Mouse (Mus musculus) neural tube, embryonic 12.5 days (tissue): ENCODE measurements around the gene Cfd. TPM values are rescaled to one million over a fixed set of nuclear protein-coding genes. Genes with fewer than 3 reads are reported as not detected.

Source experiments
- ATAC-seq: fragments of 200-750 bp; cut with Nextera tagmentation; 2 replicates; pipeline ENCODE4 v1.8.0; 2017; ENCODE audit warnings: low read depth, mild to moderate bottlenecking, moderate TSS enrichment, moderate library complexity; ENCODE audit not compliant: low FRiP score
- H3K27ac ChIP-seq: fragments of 300-500 bp; sonication (generic); 2 replicates; pipeline ENCODE4 v1.5.1; 2016
- H3K27me3 ChIP-seq: fragments of 300-500 bp; sonication (generic); replicated peaks from 2 replicates; pipeline ENCODE4 v1.6.1; 2016; ENCODE audit warnings: mild to moderate bottlenecking
- H3K36me3 ChIP-seq: fragments of 300-500 bp; sonication (generic); 2 replicates; pipeline ENCODE4 v1.6.1; 2016; ENCODE audit warnings: mild to moderate bottlenecking
- H3K4me1 ChIP-seq: fragments of 300-500 bp; sonication (generic); 2 replicates; pipeline ENCODE4 v1.6.1; 2016
- H3K4me2 ChIP-seq: fragments of 300-500 bp; sonication (generic); replicated peaks from 2 replicates; pipeline ENCODE4 v1.6.1; 2016; ENCODE audit warnings: mild to moderate bottlenecking
- H3K4me3 ChIP-seq: fragments of 300-500 bp; sonication (generic); 2 replicates; pipeline ENCODE4 v1.5.1; 2016
- H3K9ac ChIP-seq: fragments of 300-500 bp; sonication (generic); 2 replicates; pipeline ENCODE4 v1.6.1; 2016; ENCODE audit warnings: mild to moderate bottlenecking
- H3K9me3 ChIP-seq: fragments of 300-500 bp; sonication (generic); 2 replicates; pipeline ENCODE4 v1.6.1; 2016; ENCODE audit warnings: mild to moderate bottlenecking
- WGBS: fragments of 180-500 bp; shearing (Covaris S2); methylation state at CpG from one replicate; pipeline ENCODE4 v1.1.7; 2016; 5-methylcytosine and 5-hydroxymethylcytosine counted together
- polyA plus RNA-seq: library from polyadenylated mRNA; unstranded; fragments of >200 nt; fragmentation: Nextera tagmentation; extraction: Ambion mirVana; gene quantifications from 2 replicates; pipeline ENCODE4 v1.2.1, GENCODE M21; 2016

Gene Cfd
- polyA plus RNA-seq, 1 experiment from 2014 or later = not detected

- peak overlapping the region; percentile 100 for H3K4me2 ChIP-seq
- H3K27me3 ChIP-seq = no peaks in the 10 kb centered on the region
- peaks cover 42% of the 10 kb centered on the region for H3K36me3 ChIP-seq
- peak overlapping the region; percentile 97 for H3K9ac ChIP-seq
- no peaks in the 10 kb centered on the region for H3K9me3 ChIP-seq
- peak overlapping the region; percentile 96 for H3K4me3 ChIP-seq
- no peak for ATAC-seq
- peaks cover 60% of the 10 kb centered on the region for H3K4me1 ChIP-seq
- WGBS = 6% methylated on average over 10 of the region's 10 CpGs
- H3K27ac ChIP-seq = no peak overlapping the region
These were observed 35.0 kb upstream of the Cfd start for GRCm38 (mm10) chr10:79855558-79856184.

DNA sequence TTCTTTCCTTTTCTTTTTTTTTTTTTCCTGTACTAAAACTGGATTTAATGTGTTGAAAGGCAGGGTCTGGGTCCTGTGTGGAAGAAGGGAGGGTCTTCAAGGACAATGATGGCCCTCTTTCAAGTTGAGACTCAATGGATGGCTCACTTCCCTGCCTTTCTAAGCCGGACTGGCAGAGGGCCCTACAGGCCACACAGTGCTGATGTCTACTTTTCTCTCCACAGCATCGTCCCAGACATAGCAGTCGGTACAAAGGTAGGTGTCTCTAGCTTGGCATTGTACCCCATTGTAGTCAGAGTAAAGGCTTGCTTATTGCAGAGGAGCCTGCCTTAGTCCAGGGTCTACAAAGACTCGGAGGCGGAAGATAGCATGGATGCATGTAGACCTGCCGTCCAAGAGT is 34.4 kb upstream of the Cfd start:
- H3K4me1 ChIP-seq = peaks cover 60% of the 10 kb centered on the region
- peak overlapping the region; percentile 96 for H3K4me3 ChIP-seq
- no peaks in the 10 kb centered on the region for H3K27me3 ChIP-seq
- WGBS = 57% methylated on average over 6 of the region's 6 CpGs
- no peak for ATAC-seq
- H3K27ac ChIP-seq = no peak overlapping the region
- H3K9me3 ChIP-seq = no peaks in the 10 kb centered on the region
- H3K9ac ChIP-seq = peak overlapping the region; percentile 97
- H3K4me2 ChIP-seq = peak overlapping the region; percentile 100
- H3K36me3 ChIP-seq = peaks cover 48% of the 10 kb centered on the region

GRCm38 (mm10) chr10:79856704-79857451 is 33.8 kb upstream of the Cfd start:
- Histone ChIP-seq H3K9ac (peak overlapping the region; percentile 97), H3K27ac (peak overlapping the region; percentile 26; the same call in 1 of the 2 replicates), H3K9me3 (no peaks in the 10 kb centered on the region), H3K4me2 (peak overlapping the region; percentile 100), H3K4me1 (peaks cover 54% of the 10 kb centered on the region), H3K4me3 (peak overlapping the region; percentile 96), H3K27me3 (no peaks in the 10 kb centered on the region), H3K36me3 (peaks cover 54% of the 10 kb centered on the region)
- WGBS = 62% methylated on average over 7 of the region's 7 CpGs
- ATAC-seq = no peak

- peak overlapping the region; percentile 96 for H3K4me3 ChIP-seq
- ATAC-seq = no peak
- H3K27ac ChIP-seq = peak overlapping the region; percentile 26; the same call in 1 of the 2 replicates
- H3K9ac ChIP-seq = peak overlapping the region; percentile 97
- H3K4me2 ChIP-seq = peak overlapping the region; percentile 100
- peaks cover 48% of the 10 kb centered on the region for H3K4me1 ChIP-seq
- 37% methylated on average over 4 of the region's 4 CpGs for WGBS
- H3K27me3 ChIP-seq = no peaks in the 10 kb centered on the region
- peaks cover 60% of the 10 kb centered on the region for H3K36me3 ChIP-seq
- no peaks in the 10 kb centered on the region for H3K9me3 ChIP-seq
These were observed 33.2 kb upstream of the Cfd start for GRCm38 (mm10) chr10:79857452-79857811.

- Histone ChIP-seq H3K4me3 (peak overlapping the region; percentile 96; the same call in 1 of the 2 replicates), H3K36me3 (peaks cover 64% of the 10 kb centered on the region), H3K9ac (peak overlapping the region; percentile 97), H3K9me3 (no peaks in the 10 kb centered on the region), H3K4me2 (peak overlapping the region; percentile 100), H3K27me3 (no peaks in the 10 kb centered on the region), H3K27ac (peak overlapping the region; percentile 26; the same call in 1 of the 2 replicates), H3K4me1 (peaks cover 44% of the 10 kb centered on the region)
- 88% methylated on average over 2 of the region's 2 CpGs for WGBS
- no peak for ATAC-seq
These were observed 32.8 kb upstream of the Cfd start for GRCm38 (mm10) chr10:79857894-79858293.

- no peak for ATAC-seq
- Histone ChIP-seq H3K9me3 (no peaks in the 10 kb centered on the region), H3K4me3 (no peak overlapping the region), H3K4me1 (peaks cover 38% of the 10 kb centered on the region), H3K36me3 (peaks cover 71% of the 10 kb centered on the region), H3K27ac (no peak overlapping the region), H3K9ac (peak overlapping the region; percentile 97; the same call in 1 of the 2 replicates), H3K27me3 (no peaks in the 10 kb centered on the region), H3K4me2 (peak overlapping the region; percentile 100)
- 61% methylated on average over 17 of the region's 17 CpGs for WGBS
These were observed 32.1 kb upstream of the Cfd start for GRCm38 (mm10) chr10:79858416-79859074.

- no peaks in the 10 kb centered on the region for H3K27me3 ChIP-seq
- ATAC-seq = no peak
- H3K36me3 ChIP-seq = peaks cover 75% of the 10 kb centered on the region
- WGBS = 88% methylated on average over 11 of the region's 11 CpGs
- no peak overlapping the region for H3K27ac ChIP-seq
- H3K4me3 ChIP-seq = no peak overlapping the region
- peaks cover 38% of the 10 kb centered on the region for H3K4me1 ChIP-seq
- H3K9ac ChIP-seq = no peak overlapping the region
- no peaks in the 10 kb centered on the region for H3K9me3 ChIP-seq
- no peak overlapping the region; the same call in 1 of the 2 replicates for H3K4me2 ChIP-seq
These were observed 31.5 kb upstream of the Cfd start for GRCm38 (mm10) chr10:79859116-79859515.

DNA sequence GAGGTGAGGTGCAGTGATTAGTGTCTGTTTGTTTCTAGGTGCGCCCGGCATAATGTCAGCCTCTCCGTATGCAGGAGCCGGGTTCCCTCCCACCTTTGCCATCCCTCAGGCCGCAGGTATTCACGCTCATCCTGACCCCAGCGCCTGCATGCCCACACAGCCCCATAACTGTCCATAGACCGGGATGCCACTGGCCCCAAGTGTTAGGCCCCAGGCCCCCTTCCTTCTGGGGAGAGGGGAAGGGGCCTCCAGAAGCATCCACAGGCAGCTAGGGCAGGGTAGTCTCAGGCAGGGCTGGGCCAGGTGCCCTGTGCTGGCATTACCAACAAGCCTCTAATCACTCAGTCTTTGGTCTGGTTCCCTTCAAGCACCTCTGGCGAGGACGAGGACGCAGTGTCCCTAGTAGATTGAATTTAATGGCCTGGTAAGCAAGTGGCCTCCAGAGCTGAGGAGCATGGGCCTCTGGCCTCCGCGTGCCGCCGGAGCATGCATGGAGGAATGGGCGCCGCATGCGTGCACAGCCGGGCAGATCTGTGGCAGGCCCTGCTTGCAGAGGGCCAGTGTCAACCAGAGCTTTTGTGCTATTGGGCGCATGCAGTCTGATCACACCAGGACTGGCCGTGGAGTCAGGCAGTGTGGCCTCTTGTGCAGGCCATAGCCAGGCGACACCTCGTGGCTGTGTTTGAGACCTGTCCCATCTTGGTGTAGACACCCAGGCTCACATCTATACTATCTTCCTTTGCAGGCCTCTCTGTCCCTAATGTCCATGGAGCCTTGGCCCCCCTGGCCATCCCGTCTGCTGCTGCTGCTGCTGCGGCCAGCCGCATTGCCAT is 30.4 kb upstream of the Cfd start:
- Histone ChIP-seq H3K4me2 (no peak overlapping the region), H3K4me1 (peaks cover 42% of the 10 kb centered on the region), H3K27me3 (no peaks in the 10 kb centered on the region), H3K4me3 (no peak overlapping the region), H3K9ac (no peak overlapping the region), H3K9me3 (no peaks in the 10 kb centered on the region), H3K36me3 (peaks cover 86% of the 10 kb centered on the region), H3K27ac (no peak overlapping the region)
- ATAC-seq = no peak
- WGBS = 93% methylated on average over 26 of the region's 26 CpGs

DNA sequence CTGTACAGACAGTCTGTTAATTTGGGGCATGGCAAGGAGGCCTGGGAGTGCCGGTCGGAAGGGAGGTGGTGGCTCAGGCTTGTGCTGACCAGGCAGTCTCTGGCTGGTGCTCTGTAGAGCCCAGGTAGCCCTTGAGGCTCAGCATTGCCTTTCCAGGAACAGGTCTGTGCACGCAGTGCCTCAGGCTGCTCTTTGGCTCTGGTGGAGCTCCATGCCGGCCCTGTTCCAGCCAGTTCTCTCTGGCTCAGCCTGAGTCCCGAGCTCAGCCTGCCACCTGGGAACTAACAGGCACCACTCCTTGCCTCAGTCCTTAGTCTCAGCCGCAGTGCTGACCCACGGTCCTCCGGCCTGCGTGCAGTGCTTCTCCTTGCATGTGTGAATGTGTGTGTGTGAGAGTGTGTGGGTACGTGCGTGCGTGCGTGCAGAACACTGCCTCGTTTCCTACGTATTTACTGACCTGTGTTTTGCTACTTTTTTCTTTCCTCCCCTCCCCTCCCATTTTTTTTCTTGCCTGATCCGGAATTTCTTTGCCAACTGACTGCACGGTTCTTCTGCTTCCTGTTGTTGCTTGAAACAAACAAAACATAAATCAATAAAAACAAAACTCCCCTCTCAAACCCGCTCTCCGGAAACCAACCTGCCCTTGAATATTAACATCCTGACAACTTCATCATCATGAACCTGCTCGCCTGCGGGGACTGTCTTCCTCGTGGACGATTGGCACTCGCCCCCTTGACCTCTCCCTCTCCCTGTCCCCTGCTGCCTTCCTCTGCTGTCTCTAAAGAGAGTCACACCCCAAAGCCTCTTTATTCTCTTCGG is 29.2 kb upstream of the Cfd start:
- Histone ChIP-seq H3K4me2 (no peak overlapping the region), H3K9ac (no peak overlapping the region)
- 80% methylated on average over 25 of the region's 25 CpGs for WGBS

GRCm38 (mm10) chr10:79862049-79862788 is 28.4 kb upstream of the Cfd start:
- H3K4me2 ChIP-seq = no peak overlapping the region
- no peak overlapping the region for H3K9ac ChIP-seq
- H3K4me1 ChIP-seq = peaks cover 35% of the 10 kb centered on the region
- H3K9me3 ChIP-seq = no peaks in the 10 kb centered on the region
- no peaks in the 10 kb centered on the region for H3K27me3 ChIP-seq
- no peak overlapping the region; the same call in 1 of the 2 replicates for H3K27ac ChIP-seq
- peaks cover 95% of the 10 kb centered on the region for H3K36me3 ChIP-seq
- no peak for ATAC-seq
- WGBS = 85% methylated on average over 23 of the region's 23 CpGs
- no peak overlapping the region for H3K4me3 ChIP-seq

More for the DNA sequence above, 29.2 kb upstream of the Cfd start:
- no peak overlapping the region for H3K4me3 ChIP-seq
- ATAC-seq = no peak
- no peaks in the 10 kb centered on the region for H3K9me3 ChIP-seq
- peaks cover 95% of the 10 kb centered on the region for H3K36me3 ChIP-seq
- peaks cover 39% of the 10 kb centered on the region for H3K4me1 ChIP-seq
- no peak overlapping the region; the same call in 1 of the 2 replicates for H3K27ac ChIP-seq
- H3K27me3 ChIP-seq = no peaks in the 10 kb centered on the region
